Mouse (Mus musculus) cerebellum, adult 11 months (tissue): ENCODE data around the gene Idua.

Experiments
- DNase-seq: peaks from one replicate; pipeline ENCODE4 v3.0.0; 2022

The Idua gene

GRCm38 (mm10) chr5:108691152-108691551, 31.0 kb downstream of the Idua start:
- no peak for DNase-seq

- DNase-seq: no peak
These were observed 32.1 kb downstream of the Idua start, which contains the start of gene Fgfrl1 for GRCm38 (mm10) chr5:108692271-108692670. TSS of gene Fgfrl1 (plus strand) at chr5:108692382.

GRCm38 (mm10) chr5:108693872-108694288, 33.7 kb downstream of the Idua start:
- DNase-seq: no peak

GRCm38 (mm10) chr5:108694352-108695261, 34.5 kb downstream of the Idua start:
- no peak for DNase-seq

GRCm38 (mm10) chr5:108695861-108696260, 35.7 kb downstream of the Idua start:
- no peak for DNase-seq

GRCm38 (mm10) chr5:108696542-108696941, 36.4 kb downstream of the Idua start:
- DNase-seq: no peak

- no peak for DNase-seq
These were observed 37.2 kb downstream of the Idua start for GRCm38 (mm10) chr5:108697341-108697753.

- no peak for DNase-seq
These were observed 40.2 kb downstream of the Idua start for GRCm38 (mm10) chr5:108700346-108700745.

GRCm38 (mm10) chr5:108701341-108702021, 41.4 kb downstream of the Idua start:
- no peak for DNase-seq

GRCm38 (mm10) chr5:108703754-108704626, 43.9 kb downstream of the Idua start:
- DNase-seq: no peak

- DNase-seq: no peak
These were observed 47.6 kb downstream of the Idua start for GRCm38 (mm10) chr5:108707758-108708157.

GRCm38 (mm10) chr5:108708419-108708818, 48.3 kb downstream of the Idua start:
- no peak for DNase-seq

- DNase-seq: no peak
These were observed 49.0 kb downstream of the Idua start for GRCm38 (mm10) chr5:108708981-108709731.

- DNase-seq: no peak
These were observed 51.8 kb downstream of the Idua start for GRCm38 (mm10) chr5:108711968-108712367.

GRCm38 (mm10) chr5:108713096-108713495, 53.0 kb downstream of the Idua start:
- DNase-seq: no peak

GRCm38 (mm10) chr5:108713691-108714090, 53.6 kb downstream of the Idua start:
- no peak for DNase-seq

- no peak for DNase-seq
These were observed 54.0 kb downstream of the Idua start for GRCm38 (mm10) chr5:108714149-108714548.

- no peak for DNase-seq
These were observed 55.8 kb downstream of the Idua start for GRCm38 (mm10) chr5:108715974-108716373.

- no peak for DNase-seq
These were observed 57.9 kb downstream of the Idua start for GRCm38 (mm10) chr5:108718051-108718450.

GRCm38 (mm10) chr5:108719761-108720160, 59.6 kb downstream of the Idua start:
- DNase-seq: no peak

- no peak for DNase-seq
These were observed 63.9 kb downstream of the Idua start for GRCm38 (mm10) chr5:108724006-108724405.
